Mouse (Mus musculus) liver, postnatal 0 days (tissue): ENCODE measurements at regions not wholly inside any gene's neighbourhood (a gene's known extent, or its start where the extent isn't known, plus 50 kb on each side); places are given as distances from the start of the nearest gene placed in this dataset.
A peak's percentile ranks its signal among the peaks of the same experiment; 100 is the strongest.

ENCODE experiments used
- CTCF ChIP-seq: sonication (generic); IDR thresholded peaks from 2 replicates; pipeline ENCODE4 v1.5.1; 2016; ENCODE audit warnings: antibody characterized with exemption, low read depth
- EP300 ChIP-seq: IDR thresholded peaks from 2 replicates; pipeline ENCODE4 v1.6.1; 2016; ENCODE audit warnings: antibody characterized with exemption, low read depth, mild to moderate bottlenecking

DNA sequence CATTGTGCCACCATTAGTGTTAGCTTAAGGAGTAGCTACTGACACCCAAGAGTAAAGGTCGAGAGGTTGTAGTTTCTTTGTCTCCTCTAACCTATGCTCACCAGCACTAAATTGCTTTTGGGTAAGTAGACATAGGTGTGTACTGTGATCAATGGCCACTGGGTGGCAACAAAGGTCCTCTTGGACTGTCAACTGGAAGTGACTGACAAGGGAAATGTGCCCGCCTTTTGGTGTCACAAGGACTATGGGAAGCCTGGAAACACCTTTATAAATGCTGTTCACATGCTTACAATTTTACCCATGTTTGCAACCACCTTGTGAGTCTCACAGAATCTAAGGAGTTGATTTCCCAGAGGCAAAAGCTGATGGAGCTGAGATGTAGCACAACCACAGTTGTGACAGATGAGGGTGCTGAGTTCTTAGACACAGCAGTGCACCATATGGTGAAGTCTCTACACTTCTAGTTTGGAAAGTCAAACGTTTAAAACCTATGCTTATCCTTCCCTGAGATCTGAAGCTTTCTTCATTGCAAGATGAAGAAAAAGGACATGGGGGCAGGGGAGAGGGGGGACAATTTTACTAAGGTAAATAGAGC, 303.2 kb upstream of the Camk1g start:
- TF ChIP-seq CTCF (peak; percentile 76), EP300 (no peak)
